Mouse (Mus musculus) cerebellum, adult 9-11 months (tissue): ENCODE measurements around the gene Grik4.

Experiments
- DNase-seq: peaks from one replicate; pipeline ENCODE4 v3.0.0; 2022

Grik4 gene

GRCm38 (mm10) chr9:42898091-42898591 is 46.2 kb downstream of the Grik4 start:
- peak; percentile 24 for DNase-seq

- peak; percentile 43 for DNase-seq
Measured at GRCm38 (mm10) chr9:42897361-42898051, 46.8 kb downstream of the Grik4 start.

GRCm38 (mm10) chr9:42896421-42897210 is 47.7 kb downstream of the Grik4 start:
- no peak for DNase-seq

- DNase-seq: no peak
Measured at GRCm38 (mm10) chr9:42892765-42893164, 51.5 kb downstream of the Grik4 start.

GRCm38 (mm10) chr9:42887930-42888329 is 56.4 kb downstream of the Grik4 start:
- DNase-seq: no peak

GRCm38 (mm10) chr9:42886112-42886766 is 58.1 kb downstream of the Grik4 start:
- no peak for DNase-seq

GRCm38 (mm10) chr9:42885566-42885965 is 58.7 kb downstream of the Grik4 start:
- no peak for DNase-seq

- no peak for DNase-seq
Measured at GRCm38 (mm10) chr9:42885123-42885522, 59.2 kb downstream of the Grik4 start.

GRCm38 (mm10) chr9:42883006-42883759 is 61.1 kb downstream of the Grik4 start:
- DNase-seq: no peak

- no peak for DNase-seq
Measured at GRCm38 (mm10) chr9:42882313-42882712, 62.0 kb downstream of the Grik4 start.

- DNase-seq: no peak
Measured at GRCm38 (mm10) chr9:42881040-42881439, 63.3 kb downstream of the Grik4 start.

GRCm38 (mm10) chr9:42878401-42878800 is 65.9 kb downstream of the Grik4 start:
- DNase-seq: no peak

- DNase-seq: no peak
Measured at GRCm38 (mm10) chr9:42872885-42873284, 71.4 kb downstream of the Grik4 start.

GRCm38 (mm10) chr9:42871681-42872080 is 72.6 kb downstream of the Grik4 start:
- DNase-seq: no peak

- no peak for DNase-seq
Measured at GRCm38 (mm10) chr9:42870257-42870656, 74.0 kb downstream of the Grik4 start.

GRCm38 (mm10) chr9:42868508-42868907 is 75.8 kb downstream of the Grik4 start:
- no peak for DNase-seq

GRCm38 (mm10) chr9:42866650-42867049 is 77.6 kb downstream of the Grik4 start:
- no peak for DNase-seq

GRCm38 (mm10) chr9:42865036-42865829 is 79.1 kb downstream of the Grik4 start:
- DNase-seq: no peak

- no peak for DNase-seq
Measured at GRCm38 (mm10) chr9:42863360-42863759, 80.9 kb downstream of the Grik4 start.

GRCm38 (mm10) chr9:42861711-42862110 is 82.6 kb downstream of the Grik4 start:
- DNase-seq: no peak

GRCm38 (mm10) chr9:42861238-42861637 is 83.1 kb downstream of the Grik4 start:
- no peak for DNase-seq
